In genomic region chr1:128786941-128787569, GRCm38 (mm10) we compare ENCODE assay signal across 8 mouse cellular contexts.
A peak's percentile ranks its signal among the peaks of the same experiment; 100 is the strongest.
DNase-seq lines count a peak whose midpoint lies in the region.

No protein-coding gene starts in this region.

- peak; percentile 17 for DNase-seq in adrenal gland, postnatal 10 days
- DNase-seq in adrenal gland, adult 8-10 months: no peak
- DNase-seq in T-cell, adult 2 months (ENCODE audit: low spot score): peak; percentile 86
- peak; percentile 39 to 65 for DNase-seq in layer of hippocampus, postnatal 25 days (ENCODE audit: extremely low spot score in 1 of 2, low spot score in 1 of 2)
- peak; percentile 91 for DNase-seq in right cerebral cortex, adult 18-20 months
- no peak for DNase-seq in kidney, postnatal 25 days
- DNase-seq in heart, postnatal 14 days: no peak
- no peak for DNase-seq in kidney, postnatal 10 days

- intact Hi-C loops in heart, postnatal 14 days (cut with DNase I): no loop called here

Comparison
In these comparisons a context has a peak if more than half of its experiments do, and no peak if none do; other contexts are left out.
1. DNase-seq: peak in adrenal gland, postnatal 10 days (single experiment), T-cell, adult 2 months (single experiment), layer of hippocampus, postnatal 25 days (2 of 2) and right cerebral cortex, adult 18-20 months (single experiment); none in adrenal gland, adult 8-10 months (single experiment), kidney, postnatal 25 days (0 of 2), heart, postnatal 14 days (0 of 2) and kidney, postnatal 10 days (single experiment).